Mouse (Mus musculus) ES-E14 (cell line): ENCODE measurements around the gene Xkrx.

Experiments
- ZC3H11A ChIP-seq: IDR thresholded peaks from 2 replicates; pipeline ENCODE4 v1.6.1; 2012; ENCODE audit warnings: low read depth, mild to moderate bottlenecking, inconsistent platforms, low read length, borderline replicate concordance
- ZNF384 ChIP-seq: IDR thresholded peaks from 2 replicates; pipeline ENCODE4 v1.6.1; 2012; ENCODE audit warnings: low read depth, low read length, inconsistent platforms

DNA sequence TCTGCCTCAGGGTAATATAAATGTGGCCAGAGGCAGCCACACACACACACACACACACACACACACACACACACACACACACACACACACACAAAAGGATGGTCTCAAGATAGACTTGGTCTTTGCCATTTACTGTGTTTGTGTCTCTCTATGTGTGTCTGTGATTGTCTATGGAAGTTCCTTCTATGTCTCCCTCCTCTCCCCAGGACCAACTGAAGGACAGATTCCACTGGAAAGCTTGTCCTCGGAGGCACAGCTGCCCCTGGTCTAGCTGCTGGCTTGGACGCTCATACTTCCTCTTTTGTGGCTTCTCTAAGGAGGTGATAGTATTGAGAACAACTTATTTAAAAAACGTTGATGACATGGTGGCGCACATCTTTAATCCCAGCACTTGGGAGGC, 1.6 kb upstream of the Xkrx start:
- no peak for TF ChIP-seq ZC3H11A
- no peak for TF ChIP-seq ZNF384
